ENCODE assay signal across 10 mouse cellular contexts in genomic region chr5:141379836-141380773, GRCm38 (mm10).
A peak's percentile ranks its signal among the peaks of the same experiment; 100 is the strongest.
DNase-seq lines count a peak whose midpoint lies in the region; ATAC-seq and TF ChIP-seq lines count a peak whose summit lies in the region.
"Had no signal": no experiment of that assay in that cellular context is flagged by ENCODE, and none has a peak within 500 bp of the region (broad histone marks: within the 10 kb centered on the region; RNA-seq: fewer than 3 reads in every experiment).

No protein-coding gene starts in this region.

- H3K4me1 ChIP-seq in kidney, adult 2 months (ENCODE audit: control insufficient read depth, insufficient read depth, low read length): peaks cover 8% of the 10 kb centered on the region; the same call in 1 of the 2 replicates
- H3K4me1 ChIP-seq in forebrain, postnatal 0 days (ENCODE audit: insufficient read depth): 0 out of 2 replicates have a peak, but pooled peaks cover 4% of the 10 kb centered on the region
- H3K4me1 ChIP-seq in limb, embryonic 10.5 days: peaks cover 35% of the 10 kb centered on the region

- H3K9ac ChIP-seq in forebrain, postnatal 0 days: no peak overlapping the region

- DNase-seq in kidney, adult 2 months: peak; percentile 36
- DNase-seq in kidney, adult 18-20 months: no peak
- DNase-seq in brain, embryonic 14.5 days (ENCODE audit: low read depth): peak; percentile 58
- peak; percentile 39 for DNase-seq in forebrain, postnatal 0 days
- peak; percentile 47 for DNase-seq in limb, embryonic 10.5 days (ENCODE audit: low spot score)
- no peak for DNase-seq in c-Kit-positive CD71-positive TER-119-positive erythroid progenitor cells, embryonic 14.5 days (ENCODE audit: low spot score)
- no peak for DNase-seq in left cerebral cortex, adult 8-10 months (ENCODE audit: low spot score in 2 of 2)
- DNase-seq in left cerebral cortex, adult 2 months (ENCODE audit: extremely low spot score in 1 of 2, low spot score in 2 of 2): no peak
- DNase-seq: cerebellum, adult 11-12 months; lung, postnatal 4 days had no signal

- H3K27me3 ChIP-seq in kidney, adult 2 months (replicated peaks; ENCODE audit: control insufficient read depth, insufficient read depth, low read length): no peaks in the 10 kb centered on the region
- H3K27me3 ChIP-seq in forebrain, postnatal 0 days (ENCODE audit: insufficient read depth, low read length): no peaks in the 10 kb centered on the region
- no peaks in the 10 kb centered on the region for H3K27me3 ChIP-seq in limb, embryonic 10.5 days (ENCODE audit: low read depth, poor library complexity, severe bottlenecking)

- TF ChIP-seq POLR2A in kidney, adult 2 months (IDR thresholded peaks at IDR 0.05; ENCODE audit: low read depth, low read length): no peak
- no peak for TF ChIP-seq POLR2A in brain, embryonic 14.5 days (IDR thresholded peaks at IDR 0.05; ENCODE audit: borderline replicate concordance, extremely low read depth, insufficient read depth, insufficient read length, poor library complexity, severe bottlenecking)

- H3K9me3 ChIP-seq in forebrain, postnatal 0 days (ENCODE audit: low read length): no peaks in the 10 kb centered on the region
- H3K9me3 ChIP-seq in limb, embryonic 10.5 days (replicated peaks): no peaks in the 10 kb centered on the region

- no peaks in the 10 kb centered on the region for H3K36me3 ChIP-seq in kidney, adult 2 months (ENCODE audit: control insufficient read depth, insufficient read depth, low read length)
- no peaks in the 10 kb centered on the region for H3K36me3 ChIP-seq in forebrain, postnatal 0 days (ENCODE audit: insufficient read depth)
- H3K36me3 ChIP-seq in limb, embryonic 10.5 days: no peaks in the 10 kb centered on the region

- 52% methylated on average over 9 of the region's 9 CpGs for WGBS in kidney, adult 2 months
- 31% methylated on average over 9 of the region's 9 CpGs for WGBS in forebrain, postnatal 0 days
- 48% methylated on average over 9 of the region's 9 CpGs for WGBS in limb, embryonic 10.5 days

- H3K27ac ChIP-seq in kidney, adult 2 months (ENCODE audit: insufficient read depth, low read depth, low read length): peak overlapping the region; percentile 87
- H3K27ac ChIP-seq in forebrain, postnatal 0 days (ENCODE audit: low read depth, low read length): peak overlapping the region; percentile 50; the same call in 1 of the 2 replicates
- peak overlapping the region; percentile 77 for H3K27ac ChIP-seq in limb, embryonic 10.5 days
- no peak overlapping the region for H3K27ac ChIP-seq in left cerebral cortex, adult 2 months

- H3K4me2 ChIP-seq in forebrain, postnatal 0 days (ENCODE audit: low read depth): no peak overlapping the region

- no peak for TF ChIP-seq CTCF in kidney, adult 2 months (conservative IDR thresholded peaks at IDR 0.05; ENCODE audit: insufficient read depth, insufficient read length, low read depth, low read length)
- TF ChIP-seq CTCF in brain, embryonic 14.5 days (IDR thresholded peaks at IDR 0.05; ENCODE audit: borderline replicate concordance, extremely low read depth, insufficient read depth, insufficient read length): no peak
- no peak for TF ChIP-seq CTCF in forebrain, postnatal 0 days (IDR thresholded peaks at IDR 0.05; ENCODE audit: low read depth)
- no peak for TF ChIP-seq CTCF in left cerebral cortex, adult 2 months (IDR thresholded peaks at IDR 0.05)

- intact Hi-C loops in left cerebral cortex, adult 2 months (cut with DNase I): no loop called here

- peak overlapping the region; percentile 31 for H3K4me3 ChIP-seq in kidney, adult 2 months (ENCODE audit: insufficient read depth, low read depth, low read length)
- no peak overlapping the region for H3K4me3 ChIP-seq in forebrain, postnatal 0 days (ENCODE audit: low read depth, low read length)
- no peak overlapping the region for H3K4me3 ChIP-seq in limb, embryonic 10.5 days
- H3K4me3 ChIP-seq in left cerebral cortex, adult 2 months: no peak overlapping the region

- peak; percentile 63 for ATAC-seq in forebrain, postnatal 0 days

Comparison
In these comparisons a context has a peak if more than half of its experiments do, and no peak if none do; other contexts are left out.
1. DNase-seq: peak in kidney, adult 2 months (single experiment), brain, embryonic 14.5 days (single experiment), forebrain, postnatal 0 days (single experiment) and limb, embryonic 10.5 days (single experiment); none in kidney, adult 18-20 months (single experiment), c-Kit-positive CD71-positive TER-119-positive erythroid progenitor cells, embryonic 14.5 days (single experiment), left cerebral cortex, adult 8-10 months (0 of 2) and left cerebral cortex, adult 2 months (0 of 2).